In genomic region chr7:48790117-48790516, GRCm38 (mm10) we compare ENCODE assay signal across 9 mouse cellular contexts. TPM values are rescaled to one million over a fixed set of nuclear protein-coding genes. Genes with fewer than 3 reads are reported as not detected.
DNase-seq lines count a peak whose midpoint lies in the region; ATAC-seq lines count a peak whose summit lies in the region.
"Had no signal": no experiment of that assay in that cellular context is flagged by ENCODE, and none has a peak within 500 bp of the region (broad histone marks: within the 10 kb centered on the region; RNA-seq: fewer than 3 reads in every experiment).

No protein-coding gene starts in this region.

- no peak for ATAC-seq in CD4-positive, CD25-positive, alpha-beta regulatory T cell, adult 4 months
- peak; percentile 73 for ATAC-seq in megakaryocyte-erythroid progenitor cell, adult 5-6 weeks (replicated peaks; ENCODE audit: low FRiP score, low TSS enrichment, poor library complexity, severe bottlenecking)

- peak; percentile 52 for DNase-seq in CD4-positive, CD25-positive, alpha-beta regulatory T cell, adult 2 months (ENCODE audit: low read depth, low spot score)
- DNase-seq in spleen, postnatal 36 days (ENCODE audit: low spot score in 2 of 2): peak; percentile 8 to 32
- DNase-seq in spleen, postnatal 14 days (ENCODE audit: low spot score in 2 of 2): no peak
- no peak for DNase-seq in adipocyte (ENCODE audit: low spot score)
- DNase-seq in left cerebral cortex, adult 9 months (ENCODE audit: low spot score in 2 of 2): no peak
- DNase-seq in lung, postnatal 36 days: no peak
- DNase-seq: right cerebral cortex, postnatal 4 days had no signal

RNA-seq across cellular contexts. Expression of gene Zdhhc13, which starts 1.3 kb away (rescaled TPM):
- polyA plus RNA-seq in CD4-positive, CD25-positive, alpha-beta regulatory T cell, adult 4 months (2017; shearing (Covaris generic)): 10 to 100 TPM; 22.7 to 26.1 TPM
- 58.0 and 65.5 TPM in 2 replicates for total RNA-seq in megakaryocyte-erythroid progenitor cell, adult 5-6 weeks (2014; fragmentation: Nextera tagmentation)
- 75.3 and 94.0 TPM in 2 replicates for total RNA-seq in megakaryocyte-erythroid progenitor cell, adult 5-6 weeks (2017)

RNA-seq across cellular contexts. Expression of gene Csrp3, which starts 57.7 kb away (rescaled TPM):
- not detected for polyA plus RNA-seq in CD4-positive, CD25-positive, alpha-beta regulatory T cell, adult 4 months (2017; shearing (Covaris generic))
- total RNA-seq in megakaryocyte-erythroid progenitor cell, adult 5-6 weeks (2014; fragmentation: Nextera tagmentation): 3.9 and 16.2 TPM in 2 replicates
- 33.1 and 36.2 TPM in 2 replicates for total RNA-seq in megakaryocyte-erythroid progenitor cell, adult 5-6 weeks (2017)

Comparison
In these comparisons a context has a peak if more than half of its experiments do, and no peak if none do; other contexts are left out.
1. DNase-seq: peak in CD4-positive, CD25-positive, alpha-beta regulatory T cell, adult 2 months (single experiment) and spleen, postnatal 36 days (2 of 2); none in spleen, postnatal 14 days (0 of 2), adipocyte (single experiment), left cerebral cortex, adult 9 months (0 of 2) and lung, postnatal 36 days (single experiment).